Mouse (Mus musculus) liver, embryonic 14.5 days (tissue): ENCODE results near the gene Cks1b.

Experiments
- CTCF ChIP-seq: IDR thresholded peaks from 2 replicates; pipeline ENCODE4 v1.5.1; 2016; ENCODE audit warnings: antibody characterized with exemption, low read depth, control low read depth
- EP300 ChIP-seq: IDR thresholded peaks from 2 replicates; pipeline ENCODE4 v1.6.1; 2016; ENCODE audit warnings: antibody characterized with exemption, low read depth

DNA sequence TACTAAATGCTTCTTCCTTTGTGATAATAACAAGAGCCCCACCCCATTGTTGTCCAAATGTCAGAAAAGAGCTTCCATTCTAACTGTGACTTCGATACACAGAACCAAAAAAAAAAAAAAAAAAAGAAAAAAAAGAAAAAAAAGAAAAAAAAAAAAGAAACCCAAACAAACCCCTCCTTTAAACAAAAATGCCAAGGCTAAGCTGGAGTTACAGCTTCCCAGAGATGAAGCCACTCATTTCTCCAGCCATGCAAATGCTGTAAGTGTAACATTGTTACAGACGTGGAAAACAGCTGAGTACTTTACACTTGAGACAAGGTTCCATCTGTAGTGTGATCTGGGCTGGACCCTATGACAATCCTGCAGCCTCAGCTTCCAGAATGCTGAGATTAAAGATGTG lies 1.1 kb downstream of the Cks1b start:
- TF ChIP-seq EP300, result no peak
- TF ChIP-seq CTCF, result no peak
